8 mouse cellular contexts compared by ENCODE assay signal in the genomic region with DNA sequence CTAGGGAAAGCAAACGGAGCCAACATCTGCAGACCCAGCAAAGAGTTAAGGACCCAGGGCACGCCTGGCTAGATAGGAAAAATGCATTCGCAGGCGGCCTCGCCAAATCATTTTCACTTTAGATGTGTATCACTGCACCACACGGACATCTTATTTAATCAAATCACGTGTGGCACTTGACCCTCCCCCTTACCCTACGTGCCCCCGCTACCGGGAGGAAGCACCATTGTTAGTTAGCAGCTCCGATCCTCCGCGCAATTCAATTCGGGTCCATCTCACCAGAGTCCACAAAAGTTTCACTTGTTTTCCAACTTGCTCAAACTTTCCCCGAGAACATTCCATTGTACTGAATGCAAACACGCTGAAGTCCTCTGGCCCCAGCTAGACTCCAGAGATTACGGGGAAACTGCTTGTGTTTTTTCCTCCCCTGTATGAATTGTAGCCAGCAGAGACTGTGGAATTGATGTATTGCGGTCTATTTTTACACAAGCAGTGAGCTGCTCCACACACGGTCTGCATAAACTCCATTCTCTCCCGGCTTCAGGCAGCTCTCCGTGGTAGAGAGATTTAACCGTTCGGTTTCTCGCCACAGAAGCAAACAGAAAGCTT. TPM values are rescaled to one million over a fixed set of nuclear protein-coding genes. Genes with fewer than 3 reads are reported as not detected.
DNase-seq lines count a peak whose midpoint lies in the region; ATAC-seq and TF ChIP-seq lines count a peak whose summit lies in the region.

No protein-coding gene starts in this region.

- WGBS in embryonic facial prominence, embryonic 15.5 days: 0% methylated on average over 24 of the region's 24 CpGs
- WGBS in heart, embryonic 11.5 days (ENCODE audit: insufficient replicate concordance): 1% methylated on average over 24 of the region's 24 CpGs
- WGBS in liver, adult 2 months: under 1% methylated on average over 24 of the region's 24 CpGs
- WGBS in midbrain, embryonic 16.5 days: 0% methylated on average over 24 of the region's 24 CpGs

- peak; percentile 45 to 57 for DNase-seq in urinary bladder, adult 18-20 months (ENCODE audit: low spot score in 2 of 2)
- DNase-seq in urinary bladder, postnatal 10 days (ENCODE audit: low spot score): no peak
- DNase-seq in kidney, adult 8-10 months: peak; percentile 82 to 84
- peak; percentile 85 for DNase-seq in liver, adult 2 months (ENCODE audit: extremely low read depth, low read depth, low spot score)
- DNase-seq in spleen, postnatal 36 days (ENCODE audit: low spot score in 2 of 2): peak; percentile 53 to 59

- H3K4me3 ChIP-seq in embryonic facial prominence, embryonic 15.5 days (replicated peaks): peak overlapping the region; percentile 59
- peak overlapping the region; percentile 65 for H3K4me3 ChIP-seq in heart, embryonic 11.5 days (ENCODE audit: low read depth, low read length)
- H3K4me3 ChIP-seq in liver, adult 2 months (ENCODE audit: insufficient read depth, low read depth, low read length): peak overlapping the region; percentile 68
- peak overlapping the region; percentile 47 for H3K4me3 ChIP-seq in midbrain, embryonic 16.5 days (ENCODE audit: low read depth, low read length)

- H3K27me3 ChIP-seq in embryonic facial prominence, embryonic 15.5 days: no peaks in the 10 kb centered on the region
- no peaks in the 10 kb centered on the region for H3K27me3 ChIP-seq in heart, embryonic 11.5 days (ENCODE audit: control insufficient read depth, insufficient read depth, low read length)
- no peaks in the 10 kb centered on the region for H3K27me3 ChIP-seq in liver, adult 2 months (ENCODE audit: control insufficient read depth, insufficient read depth, low read length)
- no peaks in the 10 kb centered on the region for H3K27me3 ChIP-seq in midbrain, embryonic 16.5 days (ENCODE audit: control insufficient read depth, insufficient read depth, low read depth, low read length)

- no peaks in the 10 kb centered on the region for H3K36me3 ChIP-seq in embryonic facial prominence, embryonic 15.5 days
- no peaks in the 10 kb centered on the region for H3K36me3 ChIP-seq in heart, embryonic 11.5 days (ENCODE audit: control insufficient read depth, insufficient read depth, low read length)
- no peaks in the 10 kb centered on the region for H3K36me3 ChIP-seq in liver, adult 2 months (ENCODE audit: control insufficient read depth, insufficient read depth, low read length)
- H3K36me3 ChIP-seq in midbrain, embryonic 16.5 days (ENCODE audit: control insufficient read depth, insufficient read depth, low read length): no peaks in the 10 kb centered on the region

- no peak for TF ChIP-seq CTCF in liver, adult 2 months (IDR thresholded peaks at IDR 0.05; ENCODE audit: low read depth, low read length)

- no peaks in the 10 kb centered on the region for H3K9me3 ChIP-seq in embryonic facial prominence, embryonic 15.5 days (replicated peaks)
- H3K9me3 ChIP-seq in heart, embryonic 11.5 days (replicated peaks; ENCODE audit: control insufficient read depth, low read length): no peaks in the 10 kb centered on the region
- no peaks in the 10 kb centered on the region for H3K9me3 ChIP-seq in midbrain, embryonic 16.5 days (replicated peaks; ENCODE audit: control insufficient read depth, low read length, poor library complexity, severe bottlenecking)

- H3K4me2 ChIP-seq in embryonic facial prominence, embryonic 15.5 days (replicated peaks): peak overlapping the region; percentile 63
- peak overlapping the region; percentile 69 for H3K4me2 ChIP-seq in heart, embryonic 11.5 days
- peak overlapping the region; percentile 75 for H3K4me2 ChIP-seq in midbrain, embryonic 16.5 days (ENCODE audit: low read length)

- H3K79me2 ChIP-seq in liver, adult 2 months (ENCODE audit: control insufficient read depth, insufficient read depth, low read length): no peaks in the 10 kb centered on the region; the same call in 1 of the 2 replicates

- H3K27ac ChIP-seq in embryonic facial prominence, embryonic 15.5 days (replicated peaks): peak overlapping the region; percentile 90
- peak overlapping the region; percentile 94 for H3K27ac ChIP-seq in heart, embryonic 11.5 days (ENCODE audit: low read depth, low read length)
- peak overlapping the region; percentile 87 for H3K27ac ChIP-seq in liver, adult 2 months (replicated peaks; ENCODE audit: insufficient read depth, low read depth, low read length)
- H3K27ac ChIP-seq in midbrain, embryonic 16.5 days (ENCODE audit: low read length): peak overlapping the region; percentile 74

- TF ChIP-seq POLR2A in liver, adult 2 months (IDR thresholded peaks at IDR 0.05; ENCODE audit: extremely low read depth, insufficient read depth, low read length): no peak

- ATAC-seq in embryonic facial prominence, embryonic 15.5 days (ENCODE audit: insufficient number of reproducible peaks, low FRiP score, low TSS enrichment, low read depth): peak; percentile 66; the same call in 1 of the 2 replicates
- 0 out of 2 replicates have a peak, but pooled peaks have one; percentile 25 for ATAC-seq in heart, embryonic 11.5 days (replicated peaks; ENCODE audit: insufficient number of reproducible peaks, low FRiP score, low TSS enrichment)
- ATAC-seq in midbrain, embryonic 16.5 days: peak; percentile 77

- H3K9ac ChIP-seq in embryonic facial prominence, embryonic 15.5 days: peak overlapping the region; percentile 31
- peak overlapping the region; percentile 82 for H3K9ac ChIP-seq in heart, embryonic 11.5 days (ENCODE audit: low read depth, low read length)
- peak overlapping the region; percentile 61 for H3K9ac ChIP-seq in liver, adult 2 months (ENCODE audit: low read depth, low read length)
- peak overlapping the region; percentile 53 for H3K9ac ChIP-seq in midbrain, embryonic 16.5 days (ENCODE audit: low read depth, low read length)

- peaks cover 10% of the 10 kb centered on the region for H3K4me1 ChIP-seq in embryonic facial prominence, embryonic 15.5 days
- peaks cover 12% of the 10 kb centered on the region for H3K4me1 ChIP-seq in heart, embryonic 11.5 days (ENCODE audit: control insufficient read depth, insufficient read depth, low read length)
- H3K4me1 ChIP-seq in liver, adult 2 months (ENCODE audit: control insufficient read depth, insufficient read depth, low read length): peaks cover 4% of the 10 kb centered on the region; the same call in 1 of the 2 replicates
- H3K4me1 ChIP-seq in midbrain, embryonic 16.5 days (ENCODE audit: control insufficient read depth, insufficient read depth, low read length): peaks cover 14% of the 10 kb centered on the region

RNA-seq across cellular contexts. Expression of a gene that starts 14.9 kb away (rescaled TPM):
- 4.1 and 6.0 TPM in 2 replicates for polyA plus RNA-seq in embryonic facial prominence, embryonic 15.5 days (2015; fragmentation: Nextera tagmentation; extraction: Ambion mirVana)
- 40.1 and 44.6 TPM in 2 replicates for polyA plus RNA-seq in heart, embryonic 11.5 days (2014; fragmentation: Nextera tagmentation; extraction: Ambion mirVana)
- 5.4 and 6.5 TPM in 2 replicates for total RNA-seq in liver, adult 2 months (2014; rRNA removed)
- 1.6 and 1.7 TPM in 2 replicates for polyA plus RNA-seq in liver, adult 2 months (2012; rRNA removed)
- polyA plus RNA-seq in midbrain, embryonic 16.5 days (2015; fragmentation: Nextera tagmentation; extraction: Ambion mirVana): 15.0 and 17.1 TPM in 2 replicates

Comparison
In these comparisons a context has a peak if more than half of its experiments do, and no peak if none do; other contexts are left out.
1. ATAC-seq: peak in every context shown above with its lines; median percentile 77 in midbrain, embryonic 16.5 days; 66 in embryonic facial prominence, embryonic 15.5 days; 25 in heart, embryonic 11.5 days.
2. H3K9ac ChIP-seq: peak in every context shown above with its lines; median percentile 82 in heart, embryonic 11.5 days; 61 in liver, adult 2 months; 53 in midbrain, embryonic 16.5 days; 31 in embryonic facial prominence, embryonic 15.5 days.